Mouse (Mus musculus): ENCODE measurements around the gene C7.

Gene C7

GRCm38 (mm10) chr15:4973355-4973754, 90.2 kb downstream of the C7 start:
- no peak for DNase-seq (ENCODE audit: low spot score)

Measured in testis, postnatal 14 days (tissue).